Mouse (Mus musculus) small intestine, adult 2 months (tissue): Measurements from ENCODE around the gene Rasgef1b.

ENCODE experiments used
- CTCF ChIP-seq: fragments of 200-500 bp; IDR thresholded peaks from 2 replicates; pipeline ENCODE4 v1.5.1; 2012; ENCODE audit warnings: low read depth, mild to moderate bottlenecking, control low read depth, inconsistent platforms, low read length, moderate library complexity, mixed read lengths; ENCODE audit not compliant: insufficient replicate concordance, insufficient read length; ENCODE audit errors: extremely low read depth
- POLR2A ChIP-seq: fragments of 200-500 bp; IDR thresholded peaks from 2 replicates; pipeline ENCODE4 v1.6.1; 2012; ENCODE audit warnings: low read depth, mild to moderate bottlenecking, control low read depth, inconsistent platforms, low read length, moderate library complexity

DNA sequence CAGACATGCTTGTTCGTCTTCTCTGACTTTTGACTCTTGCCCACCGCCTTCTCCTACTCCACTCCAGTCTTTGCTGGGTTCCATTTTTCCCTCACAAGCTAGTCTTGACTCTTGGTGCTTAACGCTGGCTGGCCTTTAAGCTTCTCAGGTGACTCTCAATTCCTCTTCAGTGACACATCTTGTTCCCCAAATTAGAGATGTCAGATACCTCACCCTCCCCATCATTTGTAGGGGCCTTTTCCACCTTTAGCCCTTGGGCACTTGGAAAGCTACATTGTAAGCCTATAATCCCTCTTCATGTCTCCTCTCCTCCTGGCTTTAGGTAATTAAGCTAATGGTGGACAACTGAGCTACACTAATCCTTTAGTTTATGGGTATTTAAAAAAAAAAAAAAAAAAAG lies 338.6 kb downstream of the Rasgef1b start:
- TF ChIP-seq POLR2A (no peak), CTCF (no peak)
